Mouse (Mus musculus) heart, adult 2 months (tissue): ENCODE data around the gene Afg3l1.

ENCODE experiments used
- CTCF ChIP-seq: fragments of 200-600 bp; IDR thresholded peaks from 2 replicates; pipeline ENCODE4 v1.8.1; 2022; ENCODE audit warnings: antibody characterized with exemption, mild to moderate bottlenecking, moderate library complexity
- POLR2A ChIP-seq: fragments of 200-500 bp; IDR thresholded peaks from 2 replicates; pipeline ENCODE4 v1.6.1; 2011; ENCODE audit warnings: mild to moderate bottlenecking, low read depth, low read length, control low read depth; ENCODE audit not compliant: insufficient read depth

DNA sequence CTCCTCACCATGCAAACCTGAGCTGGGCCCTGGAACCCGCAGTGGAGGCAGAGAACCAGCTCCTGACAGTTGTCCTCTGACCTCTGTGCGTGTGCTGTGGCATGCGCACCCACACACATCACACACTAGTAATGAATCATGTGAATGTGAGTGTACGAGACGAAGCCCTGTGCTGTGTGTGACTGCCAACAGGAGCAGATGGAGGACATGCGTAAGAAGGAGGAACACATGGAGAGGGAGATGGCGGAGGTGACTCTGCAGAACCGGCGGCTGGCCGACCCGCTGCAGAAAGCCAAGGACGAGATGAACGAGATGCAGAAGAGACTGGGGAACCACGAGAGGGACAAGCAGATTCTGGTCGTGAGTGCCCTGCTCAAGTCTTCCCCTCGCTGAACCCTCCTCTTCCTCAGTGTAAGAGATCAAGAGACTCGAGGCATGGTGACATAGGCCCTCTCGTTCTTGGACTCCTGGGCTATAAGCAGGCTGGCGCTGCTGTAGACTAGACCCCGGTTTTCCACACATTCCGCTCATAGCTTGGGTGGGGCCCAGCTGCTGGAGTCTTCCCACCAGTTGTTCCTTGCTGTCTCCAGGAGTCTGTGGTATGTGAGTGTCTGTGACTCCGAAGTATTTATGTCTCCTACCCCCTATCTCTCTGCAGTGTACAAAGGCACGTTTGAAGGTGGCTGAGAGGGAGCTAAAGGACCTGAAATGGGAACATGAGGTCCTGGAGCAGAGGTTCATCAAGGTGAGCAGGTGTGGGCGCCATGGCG lies 50.2 kb downstream of the Afg3l1 start:
- TF ChIP-seq POLR2A: no peak
- TF ChIP-seq CTCF: no peak
